Mouse (Mus musculus) ES-Bruce4 (cell line): ENCODE measurements around the gene Imp4. TPM values are rescaled to one million over a fixed set of nuclear protein-coding genes. Genes with fewer than 3 reads are reported as not detected.

ENCODE experiments used
- H3K27ac ChIP-seq: 2 replicates; pipeline ENCODE4 v1.5.1; 2012; ENCODE audit warnings: low read length, inconsistent platforms; ENCODE audit not compliant: insufficient read depth
- H3K27me3 ChIP-seq: 2 replicates; pipeline ENCODE4 v1.6.1; 2012; ENCODE audit warnings: mild to moderate bottlenecking, low read length, inconsistent platforms; ENCODE audit not compliant: control insufficient read depth, poor library complexity, insufficient read depth, severe bottlenecking
- H3K36me3 ChIP-seq: 2 replicates; pipeline ENCODE4 v1.6.1; 2012; ENCODE audit warnings: inconsistent platforms, mild to moderate bottlenecking, low read length, moderate library complexity; ENCODE audit not compliant: control insufficient read depth, poor library complexity, insufficient read depth, severe bottlenecking
- H3K4me1 ChIP-seq: one replicate; pipeline ENCODE4 v1.8.1; 2011; ENCODE audit warnings: low read length; ENCODE audit not compliant: control insufficient read depth, insufficient read depth
- H3K4me3 ChIP-seq: 2 replicates; pipeline ENCODE4 v1.5.1; 2011; ENCODE audit warnings: low read depth, mild to moderate bottlenecking, low read length
- H3K9ac ChIP-seq: 2 replicates; pipeline ENCODE4 v1.6.1; 2012; ENCODE audit warnings: low read depth, mild to moderate bottlenecking, inconsistent platforms; ENCODE audit not compliant: poor library complexity, severe bottlenecking
- H3K9me3 ChIP-seq: replicated peaks from 2 replicates; pipeline ENCODE4 v1.6.1; 2012; ENCODE audit warnings: mild to moderate bottlenecking, low read length, inconsistent platforms; ENCODE audit not compliant: control insufficient read depth, poor library complexity, insufficient read depth, severe bottlenecking
- CTCF ChIP-seq: IDR thresholded peaks from one replicate; pipeline ENCODE4 v1.8.1; 2011; ENCODE audit warnings: low read depth, low read length
- EP300 ChIP-seq: IDR thresholded peaks from 2 replicates; pipeline ENCODE4 v1.6.1; 2011; ENCODE audit warnings: low read depth, low read length; ENCODE audit not compliant: insufficient read depth
- POLR2A ChIP-seq: IDR thresholded peaks from one replicate; pipeline ENCODE4 v1.8.1; 2011; ENCODE audit warnings: low read length; ENCODE audit not compliant: insufficient read depth
- polyA plus RNA-seq: library from polyadenylated mRNA; stranded (reverse); fragments of >200 nt; gene quantifications from 2 replicates; pipeline ENCODE4 v1.2.4, GENCODE M21; 2011; ENCODE audit warnings: low read depth; ENCODE audit not compliant: missing spikeins, insufficient read depth, insufficient read length

Gene Imp4
- polyA plus RNA-seq, 1 experiment: 49.2 TPM

- Histone ChIP-seq H3K9me3 (no peaks in the 10 kb centered on the region), H3K4me1 (no peaks in the 10 kb centered on the region), H3K36me3 (no peaks in the 10 kb centered on the region), H3K27ac (no peak overlapping the region), H3K4me3 (no peak overlapping the region), H3K27me3 (no peaks in the 10 kb centered on the region), H3K9ac (no peak overlapping the region)
- no peak for TF ChIP-seq POLR2A
- TF ChIP-seq CTCF: no peak
- no peak for TF ChIP-seq EP300
Observed at GRCm38 (mm10) chr1:34458431-34458830, 18.8 kb downstream of the Imp4 start.

- Histone ChIP-seq H3K27ac (no peak within 1 kb of the TSS), H3K36me3 (no peaks in the 10 kb centered on the region), H3K4me1 (no peaks in the 10 kb centered on the region), H3K9ac (peak within 1 kb of the TSS; percentile 70), H3K4me3 (peak within 1 kb of the TSS; percentile 90), H3K9me3 (no peaks in the 10 kb centered on the region), H3K27me3 (no peaks in the 10 kb centered on the region)
- TF ChIP-seq CTCF: no peak
- TF ChIP-seq POLR2A: no peak
- no peak for TF ChIP-seq EP300
Observed at GRCm38 (mm10) chr1:34459284-34460060, 19.8 kb downstream of the Imp4 start, which contains the start of gene Ptpn18. Gene Ptpn18, plus strand, starts transcription at chr1:34459762.

- H3K9me3 ChIP-seq: no peaks in the 10 kb centered on the region
- TF ChIP-seq EP300: no peak
- peak overlapping the region; percentile 90 for H3K4me3 ChIP-seq
- H3K4me1 ChIP-seq: no peaks in the 10 kb centered on the region
- no peaks in the 10 kb centered on the region for H3K27me3 ChIP-seq
- no peak overlapping the region for H3K27ac ChIP-seq
- H3K36me3 ChIP-seq: no peaks in the 10 kb centered on the region
- H3K9ac ChIP-seq: peak overlapping the region; percentile 70
Observed at GRCm38 (mm10) chr1:34460061-34460441, 20.4 kb downstream of the Imp4 start.

GRCm38 (mm10) chr1:34462766-34463165 lies 23.1 kb downstream of the Imp4 start:
- Histone ChIP-seq H3K36me3 (no peaks in the 10 kb centered on the region), H3K9ac (no peak overlapping the region), H3K27me3 (no peaks in the 10 kb centered on the region), H3K4me3 (no peak overlapping the region), H3K4me1 (no peaks in the 10 kb centered on the region), H3K9me3 (no peaks in the 10 kb centered on the region), H3K27ac (no peak overlapping the region)
- TF ChIP-seq POLR2A (no peak), CTCF (peak; percentile 83)

- TF ChIP-seq CTCF (no peak), POLR2A (no peak), EP300 (no peak)
- Histone ChIP-seq H3K27ac (no peak overlapping the region), H3K36me3 (no peaks in the 10 kb centered on the region), H3K4me3 (no peak overlapping the region), H3K9me3 (no peaks in the 10 kb centered on the region), H3K4me1 (peaks cover 4% of the 10 kb centered on the region), H3K27me3 (no peaks in the 10 kb centered on the region), H3K9ac (no peak overlapping the region)
Observed at GRCm38 (mm10) chr1:34464310-34464817, 24.7 kb downstream of the Imp4 start.

GRCm38 (mm10) chr1:34465445-34465844 lies 25.8 kb downstream of the Imp4 start:
- no peak for TF ChIP-seq EP300
- no peak for TF ChIP-seq POLR2A
- no peak for TF ChIP-seq CTCF

More at GRCm38 (mm10) chr1:34465445-34465844, 25.8 kb downstream of the Imp4 start:
- H3K27ac ChIP-seq: no peak overlapping the region
- no peaks in the 10 kb centered on the region for H3K27me3 ChIP-seq
- H3K36me3 ChIP-seq: no peaks in the 10 kb centered on the region
- no peak overlapping the region for H3K9ac ChIP-seq
- H3K4me1 ChIP-seq: peaks cover 7% of the 10 kb centered on the region
- H3K4me3 ChIP-seq: no peak overlapping the region
- H3K9me3 ChIP-seq: no peaks in the 10 kb centered on the region
